Mouse (Mus musculus): Measurements from ENCODE around the gene Cts7. TPM values are rescaled to one million over a fixed set of nuclear protein-coding genes. Genes with fewer than 3 reads are reported as not detected.

Cts7 gene
- not detected in 2 replicates for polyA plus RNA-seq (2015; fragmentation: Nextera tagmentation; extraction: Ambion mirVana)

GRCm38 (mm10) chr13:61358097-61358496, at the start of gene Cts7:
Gene Cts7 (minus strand): TSS chr13:61358197.
- no peak for ATAC-seq
- Histone ChIP-seq H3K9ac (ENCODE audit: low read depth, low read length) (no peak within 1 kb of the TSS), H3K4me3 (ENCODE audit: low read depth, low read length) (no peak within 1 kb of the TSS), H3K4me2 (replicated peaks; ENCODE audit: low read depth) (no peak within 1 kb of the TSS), H3K27me3 (replicated peaks; ENCODE audit: control insufficient read depth, insufficient read depth, low read length) (no peaks in the 10 kb centered on the region), H3K36me3 (ENCODE audit: control insufficient read depth, insufficient read depth) (no peaks in the 10 kb centered on the region), H3K4me1 (replicated peaks; ENCODE audit: control insufficient read depth, insufficient read depth, low read length) (no peaks in the 10 kb centered on the region), H3K27ac (ENCODE audit: low read depth, low read length) (no peak within 1 kb of the TSS), H3K9me3 (ENCODE audit: control insufficient read depth) (no peaks in the 10 kb centered on the region; the same call in 1 of the 2 replicates)
- TF ChIP-seq CTCF (IDR thresholded peaks at IDR 0.05; ENCODE audit: low read depth) = no peak

Small RNAs within 50 kb of the gene (microRNA-seq; reads per million reads assigned to microRNA genes)
- not detected for gene Gm27704

Other genes with a start within 250 kb of the Cts7 start
- not detected in 2 replicates for gene Ctsr, start 193.9 kb downstream of the Cts7 start, polyA plus RNA-seq (2015; fragmentation: Nextera tagmentation; extraction: Ambion mirVana)
- not detected in 2 replicates for gene Cts6, start 154.8 kb downstream of the Cts7 start, polyA plus RNA-seq (2015; fragmentation: Nextera tagmentation; extraction: Ambion mirVana)
- not detected in 2 replicates for gene Cts8, start 102.8 kb downstream of the Cts7 start, polyA plus RNA-seq (2015; fragmentation: Nextera tagmentation; extraction: Ambion mirVana)
- not detected in 2 replicates for gene Gm49398, start 69.4 kb downstream of the Cts7 start, polyA plus RNA-seq (2015; fragmentation: Nextera tagmentation; extraction: Ambion mirVana)
- not detected in 2 replicates for gene Ctsm, start 183.6 kb upstream of the Cts7 start, polyA plus RNA-seq (2015; fragmentation: Nextera tagmentation; extraction: Ambion mirVana)
- not detected in 2 replicates for gene Gm49352, start 210.0 kb upstream of the Cts7 start, polyA plus RNA-seq (2015; fragmentation: Nextera tagmentation; extraction: Ambion mirVana)
- not detected in 2 replicates for gene Cts3, start 211.9 kb upstream of the Cts7 start, polyA plus RNA-seq (2015; fragmentation: Nextera tagmentation; extraction: Ambion mirVana)